Mouse (Mus musculus): ENCODE results near the gene Dnajc7.

- TF ChIP-seq EP300 (optimal IDR thresholded peaks at IDR 0.05) = no peak
- TF ChIP-seq CTCF (IDR thresholded peaks at IDR 0.05; ENCODE audit: low read depth) = no peak
Measured at GRCm38 (mm10) chr11:100628056-100628455, 8.1 kb upstream of the Dnajc7 start.

All from stomach, postnatal 0 days (tissue).